Mouse (Mus musculus): ENCODE results near the gene Flywch1.

GRCm38 (mm10) chr17:23789749-23790268 lies 18.4 kb upstream of the Flywch1 start:
- TF ChIP-seq CTCF (IDR thresholded peaks at IDR 0.05; ENCODE audit: borderline replicate concordance, insufficient read depth, low read depth, low read length) (no peak), POLR2A (IDR thresholded peaks at IDR 0.05; ENCODE audit: borderline replicate concordance, insufficient read depth, low read length) (no peak)

All from cerebellum, adult 2 months (tissue).